Comparison of ENCODE assay signal across 22 mouse cellular contexts in genomic region chr7:15950008-15950407, GRCm38 (mm10). TPM values are rescaled to one million over a fixed set of nuclear protein-coding genes. Genes with fewer than 3 reads are reported as not detected.
DNase-seq lines count a peak whose midpoint lies in the region; ATAC-seq and TF ChIP-seq lines count a peak whose summit lies in the region.
"Had no signal": no experiment of that assay in that cellular context is flagged by ENCODE, and none has a peak within 500 bp of the region (broad histone marks: within the 10 kb centered on the region; RNA-seq: fewer than 3 reads in every experiment).

No protein-coding gene starts in this region.

- peaks cover 75% of the 10 kb centered on the region for H3K4me1 ChIP-seq in E14TG2a.4 (replicated peaks; ENCODE audit: low read depth, low read length)
- H3K4me1 ChIP-seq in brown adipose tissue, adult 24 weeks (ENCODE audit: control insufficient read depth, insufficient read depth, insufficient read length, low read length), result peaks cover 24% of the 10 kb centered on the region

- intact Hi-C loops in heart, postnatal 25 days (cut with DNase I), result no loop called here

- peaks cover 52% of the 10 kb centered on the region for H3K36me3 ChIP-seq in C2C12 (ENCODE audit: control insufficient read depth, insufficient read depth)
- peaks cover under 1% of the 10 kb centered on the region; the same call in 1 of the 2 replicates for H3K36me3 ChIP-seq in E14TG2a.4 (ENCODE audit: insufficient read depth, low read length)
- H3K36me3 ChIP-seq: hindbrain, embryonic 12.5 days; hindbrain, embryonic 15.5 days had no signal

- peaks cover 16% of the 10 kb centered on the region for H3K79me2 ChIP-seq in C2C12 (ENCODE audit: control insufficient read depth, insufficient read depth)

- ATAC-seq in activated CD4-positive, CD25-positive, alpha-beta regulatory T cell, adult 4 months, result no peak
- no peak for ATAC-seq in megakaryocyte-erythroid progenitor cell, adult 5-6 weeks (replicated peaks; ENCODE audit: low FRiP score, low TSS enrichment, poor library complexity, severe bottlenecking)
- ATAC-seq: forebrain, embryonic 14.5 days; forebrain, postnatal 0 days; intestine, postnatal 0 days had no signal

- no peak overlapping the region for H3K4me3 ChIP-seq in C2C12 (ENCODE audit: insufficient read depth, poor library complexity, severe bottlenecking)
- H3K4me3 ChIP-seq in E14TG2a.4 (replicated peaks; ENCODE audit: low read length), result peak overlapping the region; percentile 62
- H3K4me3 ChIP-seq in brown adipose tissue, adult 24 weeks (ENCODE audit: insufficient read depth, low read depth, low read length), result no peak overlapping the region
- H3K4me3 ChIP-seq: heart, embryonic 13.5 days; hindbrain, embryonic 12.5 days; hindbrain, embryonic 15.5 days had no signal

- H3ac ChIP-seq in C2C12 (ENCODE audit: control insufficient read depth, insufficient read length, low read depth), result peak overlapping the region; percentile 13

- H3K9me3 ChIP-seq in E14TG2a.4 (ENCODE audit: low read length), result no peaks in the 10 kb centered on the region
- H3K9me3 ChIP-seq: heart, embryonic 13.5 days; hindbrain, embryonic 12.5 days; hindbrain, embryonic 15.5 days had no signal

- H3K27me3 ChIP-seq in C2C12 (ENCODE audit: control insufficient read depth, insufficient read depth, insufficient read length) (no peaks in the 10 kb centered on the region), E14TG2a.4 (ENCODE audit: insufficient read depth, low read length) (peaks cover 40% of the 10 kb centered on the region)
- H3K27me3 ChIP-seq: heart, embryonic 13.5 days; hindbrain, embryonic 15.5 days had no signal

- TF ChIP-seq CTCF in C2C12 (IDR thresholded peaks at IDR 0.05; ENCODE audit: control insufficient read depth, insufficient read depth, insufficient read length), result no peak
- no peak for TF ChIP-seq CTCF in E14TG2a.4 (conservative IDR thresholded peaks at IDR 0.05; ENCODE audit: low read length)

- peaks cover 13% of the 10 kb centered on the region for H3K79me3 ChIP-seq in C2C12 (ENCODE audit: low read depth)

- H3K27ac ChIP-seq in brown adipose tissue, adult 24 weeks (replicated peaks; ENCODE audit: low read depth, low read length), result peak overlapping the region; percentile 89
- H3K27ac ChIP-seq: hindbrain, embryonic 12.5 days; hindbrain, embryonic 15.5 days had no signal

- peak; percentile 92 for DNase-seq in heart, adult 11 months
- no peak for DNase-seq in heart, postnatal 25 days (ENCODE audit: low spot score)
- DNase-seq in natural killer cell, adult 2 months (ENCODE audit: low spot score in 2 of 2), result no peak
- DNase-seq: adrenal gland, adult 8-10 months; adrenal gland, postnatal 25 days; cerebellum, adult 11 months; cerebellum, adult 8-10 months; cerebellum, postnatal 14 days; forebrain, postnatal 0 days; gastrocnemius, postnatal 36 days; heart, postnatal 14 days had no signal

TF ChIP-seq in C2C12, 6 proteins besides CTCF, POLR2A, EP300 and RAD21:
- TF ChIP-seq MYOD1 (IDR thresholded peaks at IDR 0.05; ENCODE audit: control insufficient read depth, insufficient read length, low read depth), result no peak
- TF ChIP-seq USF1 (IDR thresholded peaks at IDR 0.05; ENCODE audit: low read depth), result no peak
- TF ChIP-seq FOSL1 (IDR thresholded peaks at IDR 0.05; ENCODE audit: insufficient read depth, low read length, poor library complexity, severe bottlenecking), result no peak
- TF ChIP-seq MYOG (IDR thresholded peaks at IDR 0.05; ENCODE audit: control insufficient read depth, extremely low read depth, insufficient read length), result no peak
- no peak for TF ChIP-seq MAX (IDR thresholded peaks at IDR 0.05)
- TF ChIP-seq CEBPB (IDR thresholded peaks at IDR 0.05; ENCODE audit: low read depth), result no peak

RNA-seq across cellular contexts. Expression of gene Nop53, which starts 4.1 kb away (rescaled TPM):
- 100 to 1,000 TPM; 123 to 127 TPM for total RNA-seq in heart, postnatal 25 days (2021)
- 228 TPM for polyA plus RNA-seq in C2C12 (2012; fragmentation: generic; extraction: Trizol)
- 86.7 and 98.8 TPM in 2 replicates for polyA plus RNA-seq in brown adipose tissue, adult 24 weeks (2012; ENCODE audit: insufficient read depth, insufficient read length, missing spikeins)
- polyA plus RNA-seq in activated CD4-positive, CD25-positive, alpha-beta regulatory T cell, adult 4 months (2017; shearing (Covaris generic)), result 100 to 1,000 TPM; 334 to 398 TPM
- total RNA-seq in megakaryocyte-erythroid progenitor cell, adult 5-6 weeks (2014; fragmentation: Nextera tagmentation), result 117 and 138 TPM in 2 replicates
- total RNA-seq in megakaryocyte-erythroid progenitor cell, adult 5-6 weeks (2017), result 260 and 313 TPM in 2 replicates

RNA-seq across cellular contexts. Expression of gene Ehd2, which starts 17.4 kb away (rescaled TPM):
- total RNA-seq in heart, postnatal 25 days (2021), result 100 to 1,000 TPM; 112 to 129 TPM
- polyA plus RNA-seq in C2C12 (2012; fragmentation: generic; extraction: Trizol), result 98.7 TPM
- 141 and 148 TPM in 2 replicates for polyA plus RNA-seq in brown adipose tissue, adult 24 weeks (2012; ENCODE audit: insufficient read depth, insufficient read length, missing spikeins)
- under 1 TPM; 0.07 to 0.11 TPM for polyA plus RNA-seq in activated CD4-positive, CD25-positive, alpha-beta regulatory T cell, adult 4 months (2017; shearing (Covaris generic))
- 2.7 and 3.3 TPM in 2 replicates for total RNA-seq in megakaryocyte-erythroid progenitor cell, adult 5-6 weeks (2014; fragmentation: Nextera tagmentation)
- total RNA-seq in megakaryocyte-erythroid progenitor cell, adult 5-6 weeks (2017), result 1.4 and 1.5 TPM in 2 replicates
- total RNA-seq: granulocyte monocyte progenitor cell, adult 5-6 weeks had no signal

RNA-seq across cellular contexts. Expression of gene Selenow, which starts 27.8 kb away (rescaled TPM):
- total RNA-seq in heart, postnatal 25 days (2021), result 100 to 1,000 TPM; 148 to 155 TPM
- 423 TPM for polyA plus RNA-seq in C2C12 (2012; fragmentation: generic; extraction: Trizol)
- polyA plus RNA-seq in brown adipose tissue, adult 24 weeks (2012; ENCODE audit: insufficient read depth, insufficient read length, missing spikeins), result 320 and 478 TPM in 2 replicates
- polyA plus RNA-seq in activated CD4-positive, CD25-positive, alpha-beta regulatory T cell, adult 4 months (2017; shearing (Covaris generic)), result 100 to 1,000 TPM; 824 to 866 TPM
- total RNA-seq in megakaryocyte-erythroid progenitor cell, adult 5-6 weeks (2014; fragmentation: Nextera tagmentation), result 280 and 304 TPM in 2 replicates
- 47.7 and 76.3 TPM in 2 replicates for total RNA-seq in megakaryocyte-erythroid progenitor cell, adult 5-6 weeks (2017)

Comparison
In these comparisons a context has a peak if more than half of its experiments do, and no peak if none do; other contexts are left out.
1. RNA of gene Ehd2, which starts 17.4 kb away (polyA plus RNA-seq): 141 to 148 TPM in brown adipose tissue, adult 24 weeks and 98.7 TPM in C2C12 (single experiment); 0.07 to 0.11 TPM in activated CD4-positive, CD25-positive, alpha-beta regulatory T cell, adult 4 months; every median in the first group is over 10 times any median in the second.